Mouse (Mus musculus): ENCODE data around the gene Ifna4.
"Not testable (repeated sequence)": the region's sequence is repeated elsewhere in the genome, so short reads cannot be mapped to it uniquely, and the experiment has no call there.

The Ifna4 gene

DNA sequence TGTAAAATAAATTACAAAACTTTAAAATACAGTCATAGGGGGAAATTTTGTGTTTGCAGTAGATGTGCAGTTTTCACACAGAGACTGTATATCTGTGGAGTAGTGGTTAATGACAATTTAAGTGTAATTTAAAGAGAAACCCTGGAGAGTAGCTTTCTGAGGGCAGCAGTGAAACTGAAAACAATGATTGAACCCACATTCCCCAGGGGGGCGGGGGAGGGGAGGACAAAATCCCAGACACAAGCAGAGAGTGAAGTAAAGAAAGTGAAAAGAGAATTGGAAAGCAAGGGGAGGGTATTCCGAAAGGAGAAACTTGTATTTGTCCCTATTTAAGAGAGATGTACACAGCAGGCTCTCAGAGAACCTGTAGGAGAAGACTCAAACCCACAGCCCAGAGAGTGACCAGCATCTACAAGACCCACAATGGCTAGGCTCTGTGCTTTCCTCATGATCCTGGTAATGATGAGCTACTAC is at the start of gene Ifna4:
Gene Ifna4 (plus strand): TSS at position 424 of the 474 bp plus-strand sequence.
- DNase-seq: no peak

- DNase-seq: peak; percentile 34
Measured at GRCm38 (mm10) chr4:88793936-88794675, 47.6 kb upstream of the Ifna4 start, which contains the start of gene Gm13275. Gene Gm13275 (plus strand): TSS chr4:88794487.

DNA sequence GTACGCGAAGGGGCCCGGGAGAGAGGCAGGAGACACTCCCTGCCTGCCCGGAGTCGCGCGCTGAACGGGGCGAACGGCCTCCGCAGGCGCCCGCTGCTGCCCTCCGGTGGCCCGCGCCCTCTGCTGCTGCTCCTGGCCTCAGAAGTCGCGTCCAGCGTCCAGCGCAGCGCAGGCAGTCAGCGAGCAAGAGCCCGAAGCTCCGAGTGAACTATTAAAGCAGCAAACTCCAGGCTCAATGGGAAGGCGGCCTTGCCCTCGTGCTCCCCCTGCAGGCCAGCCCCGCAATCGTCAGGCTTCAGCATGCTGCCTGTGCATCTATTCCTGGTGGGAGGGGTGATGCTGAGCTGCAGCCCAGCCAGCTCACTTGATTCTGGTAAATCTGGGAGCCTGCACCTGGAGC is 44.6 kb upstream of the Ifna4 start, which contains the start of gene Gm13279:
Gene Gm13279 (plus strand): TSS at position 301 of the 400 bp plus-strand sequence.
- DNase-seq: not testable (repeated sequence)

DNA sequence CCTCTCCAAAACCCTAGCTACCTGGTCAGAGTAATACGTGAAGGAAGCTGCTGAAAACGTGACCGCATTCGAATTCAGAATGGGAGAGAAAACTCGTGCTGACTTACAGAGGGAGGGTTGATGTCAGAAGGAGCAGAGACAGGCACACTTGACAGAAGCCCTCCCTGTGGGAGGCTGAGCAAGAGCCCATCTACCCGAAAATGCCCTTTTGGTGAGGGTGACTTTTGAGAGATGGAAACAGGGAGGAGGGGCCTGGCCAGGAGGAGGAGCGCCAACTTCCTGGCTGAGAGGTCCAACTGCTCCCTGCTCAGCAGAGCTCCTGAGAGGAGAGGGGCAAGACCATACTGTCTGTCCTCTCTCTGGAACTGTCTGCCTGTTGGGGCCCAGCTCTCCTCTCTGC is 42.3 kb upstream of the Ifna4 start, which contains the start of gene Gm13285:
Gene Gm13285 (plus strand): TSS at position 301 of the 400 bp plus-strand sequence.
- DNase-seq: not testable (repeated sequence)

DNA sequence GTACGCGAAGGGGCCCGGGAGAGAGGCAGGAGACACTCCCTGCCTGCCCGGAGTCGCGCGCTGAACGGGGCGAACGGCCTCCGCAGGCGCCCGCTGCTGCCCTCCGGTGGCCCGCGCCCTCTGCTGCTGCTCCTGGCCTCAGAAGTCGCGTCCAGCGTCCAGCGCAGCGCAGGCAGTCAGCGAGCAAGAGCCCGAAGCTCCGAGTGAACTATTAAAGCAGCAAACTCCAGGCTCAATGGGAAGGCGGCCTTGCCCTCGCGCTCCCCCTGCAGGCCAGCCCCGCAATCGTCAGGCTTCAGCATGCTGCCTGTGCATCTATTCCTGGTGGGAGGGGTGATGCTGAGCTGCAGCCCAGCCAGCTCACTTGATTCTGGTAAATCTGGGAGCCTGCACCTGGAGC is 38.7 kb upstream of the Ifna4 start, which contains the start of gene Gm13287:
Gene Gm13287 (plus strand): TSS at position 301 of the 400 bp plus-strand sequence.
- DNase-seq: not testable (repeated sequence)

DNA sequence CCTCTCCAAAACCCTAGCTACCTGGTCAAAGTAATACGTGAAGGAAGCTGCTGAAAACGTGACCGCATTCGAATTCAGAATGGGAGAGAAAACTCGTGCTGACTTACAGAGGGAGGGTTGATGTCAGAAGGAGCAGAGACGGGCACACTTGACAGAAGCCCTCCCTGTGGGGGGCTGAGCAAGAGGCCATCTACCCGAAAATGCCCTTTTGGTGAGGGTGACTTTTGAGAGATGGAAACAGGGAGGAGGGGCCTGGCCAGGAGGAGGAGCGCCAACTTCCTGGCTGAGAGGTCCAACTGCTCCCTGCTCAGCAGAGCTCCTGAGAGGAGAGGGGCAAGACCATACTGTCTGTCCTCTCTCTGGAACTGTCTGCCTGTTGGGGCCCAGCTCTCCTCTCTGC is 36.4 kb upstream of the Ifna4 start, which contains the start of gene Gm13288:
Gene Gm13288 (plus strand): TSS at position 301 of the 400 bp plus-strand sequence.
- DNase-seq: not testable (repeated sequence)

GRCm38 (mm10) chr4:88805761-88806160 is 35.9 kb upstream of the Ifna4 start:
- peak; percentile 19 for DNase-seq

GRCm38 (mm10) chr4:88815928-88816327 is 25.7 kb upstream of the Ifna4 start, which contains the start of gene Ifna7:
Gene Ifna7 (plus strand): TSS chr4:88816228.
- no peak for DNase-seq

GRCm38 (mm10) chr4:88819659-88820058 is 22.0 kb upstream of the Ifna4 start, which contains the start of gene Ifna11:
Gene Ifna11 (plus strand): TSS chr4:88819959.
- no peak for DNase-seq

DNA sequence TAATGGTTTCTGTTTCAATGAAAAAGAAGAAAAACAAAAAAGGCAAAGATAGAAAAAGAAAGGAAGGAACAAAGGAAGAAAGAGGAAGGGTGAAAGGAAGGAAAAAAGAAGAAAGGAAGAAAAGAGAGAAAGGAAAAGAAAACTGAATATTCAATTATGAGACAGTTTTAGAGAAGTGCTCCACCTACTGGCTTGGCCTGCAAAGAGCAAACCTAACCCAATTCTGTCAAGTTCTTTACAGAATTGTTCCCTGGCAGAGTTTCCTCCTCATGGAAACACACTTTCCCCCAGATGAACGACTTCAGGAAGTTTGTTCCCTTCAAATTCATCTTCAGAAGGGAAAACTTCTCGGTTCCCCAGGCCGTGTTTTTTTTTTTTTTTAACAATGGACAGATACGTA is 18.7 kb upstream of the Ifna4 start:
- peak; percentile 23 for DNase-seq

DNA sequence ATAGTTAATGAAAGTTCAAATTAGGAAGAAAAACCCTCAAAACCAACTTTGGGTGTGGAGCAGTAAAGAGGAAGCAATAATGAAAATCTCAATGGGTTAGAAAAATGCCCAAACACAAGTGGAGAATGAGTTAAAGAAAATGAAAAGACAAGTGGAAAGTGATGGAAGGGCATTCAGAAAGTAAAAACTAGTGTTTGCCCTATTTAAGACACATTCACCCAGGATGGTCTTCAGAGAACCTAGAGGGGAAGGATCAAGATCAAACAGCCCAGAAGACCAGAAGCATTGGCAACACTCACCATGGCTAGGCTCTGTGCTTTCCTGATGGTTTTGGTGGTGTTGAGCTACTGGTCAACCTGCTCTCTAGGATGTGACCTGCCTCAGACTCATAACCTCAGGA is 14.5 kb upstream of the Ifna4 start, which contains the start of gene Ifna6:
Gene Ifna6 (plus strand): TSS at position 301 of the 400 bp plus-strand sequence.
- not testable (repeated sequence) for DNase-seq

- DNase-seq: peak; percentile 32
Measured at GRCm38 (mm10) chr4:88830523-88830922, 11.1 kb upstream of the Ifna4 start.

DNA sequence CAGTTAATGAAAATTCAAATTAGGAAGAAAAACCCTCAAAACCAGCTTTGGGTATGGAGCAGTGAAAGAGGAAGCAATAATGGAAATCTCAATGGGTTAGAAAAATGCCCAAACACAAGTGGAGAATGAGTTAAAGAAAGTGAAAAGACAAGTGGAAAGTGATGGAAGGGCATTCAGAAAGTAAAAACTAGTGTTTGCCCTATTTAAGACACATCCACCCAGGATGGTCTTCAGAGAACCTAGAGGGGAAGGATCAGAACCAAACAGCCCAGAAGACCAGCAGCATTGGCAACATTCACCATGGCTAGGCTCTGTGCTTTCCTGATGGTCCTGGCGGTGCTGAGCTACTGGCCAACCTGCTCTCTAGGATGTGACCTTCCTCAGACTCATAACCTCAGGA is 6.4 kb upstream of the Ifna4 start, which contains the start of gene Ifna5:
Gene Ifna5 (plus strand): TSS at position 301 of the 400 bp plus-strand sequence.
- DNase-seq: not testable (repeated sequence)

DNA sequence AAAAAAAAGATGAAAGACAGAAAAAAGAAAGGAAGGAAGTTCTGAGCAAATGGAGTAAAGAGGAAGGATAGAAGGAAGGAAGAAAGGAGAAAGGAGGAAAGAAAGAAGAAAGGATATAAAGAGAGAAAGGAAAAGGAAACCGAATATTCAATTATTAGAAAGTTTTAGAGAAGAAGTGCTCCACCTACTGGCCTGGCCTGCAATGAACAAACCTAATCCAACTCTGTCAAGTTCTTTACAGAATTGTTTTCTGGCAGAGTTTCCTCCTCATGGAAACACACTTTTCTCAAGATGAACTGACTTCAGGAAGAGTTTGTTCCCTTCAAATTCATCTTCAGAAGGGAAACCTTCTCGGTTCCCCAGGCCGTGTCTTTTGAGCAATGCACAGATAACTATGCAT is 2.8 kb upstream of the Ifna4 start:
- DNase-seq: peak; percentile 9

GRCm38 (mm10) chr4:88840058-88840457 is 1.6 kb upstream of the Ifna4 start:
- no peak for DNase-seq

DNA sequence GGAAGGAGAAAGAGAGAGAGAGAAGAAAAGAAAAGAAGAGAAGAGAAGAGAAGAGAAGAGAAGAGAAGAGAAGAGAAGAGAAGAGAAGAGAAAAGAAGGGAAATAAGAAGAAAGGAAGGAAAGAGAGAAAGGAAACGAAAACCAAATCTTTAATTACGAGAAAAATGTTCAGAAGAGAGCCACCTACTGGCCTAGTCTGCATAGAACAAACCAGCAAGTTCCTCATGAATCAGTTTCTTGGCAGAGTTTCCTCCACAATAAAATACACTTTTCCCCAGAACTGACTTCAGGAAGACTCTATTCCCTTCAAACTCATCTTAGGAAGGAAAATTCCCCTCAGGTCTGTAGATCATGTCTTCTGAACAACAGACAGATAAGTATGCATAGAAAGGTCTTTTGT is 3.7 kb downstream of the Ifna4 start:
- DNase-seq: no peak

DNA sequence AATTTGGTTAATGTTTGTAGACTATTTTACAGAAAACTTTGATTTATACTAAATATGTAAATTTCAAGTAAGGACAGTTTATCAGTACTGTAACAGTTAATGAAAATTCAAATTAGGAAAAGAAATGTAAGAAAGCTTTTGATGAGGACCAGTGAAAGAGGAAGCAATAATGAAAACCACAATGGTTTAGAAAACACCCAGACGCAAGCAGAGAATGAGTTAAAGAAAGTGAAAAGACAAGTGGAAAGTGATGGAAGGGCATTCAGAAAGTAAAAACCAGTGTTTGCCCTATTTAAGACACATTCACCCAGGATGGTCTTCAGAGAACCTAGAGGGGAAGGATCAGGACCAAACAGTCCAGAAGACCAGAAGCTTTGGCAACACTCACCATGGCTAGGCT is 8.0 kb downstream of the Ifna4 start, which contains the start of gene Ifna1:
Gene Ifna1 (plus strand): TSS at position 390 of the 400 bp plus-strand sequence.
- no peak for DNase-seq

DNA sequence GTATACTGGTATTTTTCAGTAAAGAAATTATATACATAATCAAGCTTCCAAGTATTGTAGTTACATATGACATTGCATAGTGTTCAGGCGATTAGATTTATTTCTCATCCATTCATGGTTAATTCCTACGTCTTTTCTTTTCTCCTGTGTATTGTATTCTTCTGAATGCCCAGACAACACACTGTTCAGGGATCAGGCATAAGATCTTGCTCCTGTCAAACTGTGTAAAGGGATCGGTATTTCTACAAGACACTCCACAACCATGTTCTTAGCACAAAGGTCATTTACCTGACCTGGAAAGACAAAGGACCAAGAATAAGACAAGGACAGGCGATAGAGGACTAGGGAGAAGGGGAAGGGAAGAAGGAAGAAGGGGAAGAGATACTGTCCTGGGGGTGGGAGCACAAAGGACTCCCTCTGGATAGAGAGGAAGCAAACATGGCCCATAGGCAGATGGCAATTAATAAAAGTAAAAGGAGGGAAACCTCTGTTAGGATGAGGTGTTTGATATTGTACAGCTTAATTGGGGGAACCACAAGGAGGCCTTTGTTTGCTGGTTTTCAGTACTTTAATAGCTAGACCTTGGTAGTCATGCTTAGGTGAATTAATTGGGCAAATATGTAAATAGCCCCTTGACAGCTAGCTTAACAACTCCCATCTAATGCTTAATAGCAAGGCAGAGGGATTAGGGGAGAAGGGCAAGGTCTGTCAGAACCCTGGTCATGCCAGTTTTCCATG is 9.5 kb downstream of the Ifna4 start:
- no peak for DNase-seq

DNA sequence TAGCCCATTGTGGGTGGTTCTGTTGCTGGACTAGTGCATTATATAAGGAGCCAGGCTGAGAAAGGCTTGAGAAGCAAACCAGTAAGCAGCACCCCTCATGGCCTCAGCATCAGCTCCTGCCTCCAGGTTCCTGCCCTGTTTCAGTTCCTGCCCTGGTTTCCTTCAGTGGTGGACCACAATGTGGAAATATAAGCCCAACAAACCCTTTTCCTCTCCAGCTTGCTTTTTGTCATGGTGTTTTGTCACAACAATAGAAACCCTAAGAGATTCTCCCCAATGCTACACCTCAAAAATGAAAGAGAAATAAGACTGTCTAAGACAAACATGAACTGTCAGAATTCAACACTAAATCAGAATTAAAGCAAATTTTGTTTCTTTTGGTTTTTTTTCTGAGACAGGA is 17.6 kb downstream of the Ifna4 start:
- DNase-seq: no peak

- DNase-seq: no peak
Measured at GRCm38 (mm10) chr4:88863309-88863708, 21.6 kb downstream of the Ifna4 start.

DNA sequence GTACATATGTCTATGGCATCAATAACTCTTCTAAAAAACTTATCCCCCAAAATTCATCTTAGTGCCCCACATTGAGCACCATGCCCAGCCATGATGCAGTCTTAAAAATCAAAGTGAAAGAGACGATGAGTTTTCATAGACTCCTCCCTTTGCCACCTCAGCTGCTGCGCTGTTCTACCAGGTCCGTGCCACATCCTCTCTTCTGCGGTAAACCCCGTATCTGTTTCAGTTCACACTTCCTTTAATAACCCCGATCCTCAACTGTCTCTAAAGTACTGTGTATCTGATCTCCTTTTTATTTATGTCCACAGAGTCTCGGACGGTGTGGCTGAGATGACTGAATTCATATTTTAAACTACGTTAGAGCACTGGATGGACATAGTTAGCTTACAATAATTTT is 22.9 kb downstream of the Ifna4 start:
- DNase-seq: peak; percentile 54

DNA sequence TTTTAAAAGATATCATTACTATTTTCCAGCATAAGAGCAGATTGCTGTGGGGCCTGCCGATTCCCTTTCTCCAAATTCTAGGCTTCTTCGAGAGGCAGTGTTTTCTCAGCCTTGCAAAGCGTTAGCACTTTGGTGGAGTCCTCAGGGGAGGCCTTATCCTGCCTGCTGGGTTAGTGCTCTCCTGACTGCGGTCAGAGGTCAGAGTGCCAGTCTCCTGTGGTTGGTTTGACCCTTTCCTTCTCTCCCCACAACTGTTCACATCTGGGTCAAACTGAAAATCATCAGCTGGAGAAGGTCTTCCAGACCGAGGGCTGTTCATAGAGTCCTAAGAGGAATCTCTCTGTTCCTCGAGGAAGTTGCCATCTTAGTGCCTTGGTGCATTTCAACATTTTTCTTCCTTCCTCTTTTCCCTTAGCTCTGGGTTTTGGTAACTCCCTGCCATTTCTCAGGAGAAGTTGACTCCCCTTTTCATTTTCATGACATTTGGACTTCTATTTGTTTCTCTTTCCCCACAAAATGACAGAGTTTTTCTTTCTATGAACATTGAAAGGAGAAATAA is 23.4 kb downstream of the Ifna4 start:
- no peak for DNase-seq
